23 mouse cellular contexts compared by ENCODE assay signal in the genomic region with DNA sequence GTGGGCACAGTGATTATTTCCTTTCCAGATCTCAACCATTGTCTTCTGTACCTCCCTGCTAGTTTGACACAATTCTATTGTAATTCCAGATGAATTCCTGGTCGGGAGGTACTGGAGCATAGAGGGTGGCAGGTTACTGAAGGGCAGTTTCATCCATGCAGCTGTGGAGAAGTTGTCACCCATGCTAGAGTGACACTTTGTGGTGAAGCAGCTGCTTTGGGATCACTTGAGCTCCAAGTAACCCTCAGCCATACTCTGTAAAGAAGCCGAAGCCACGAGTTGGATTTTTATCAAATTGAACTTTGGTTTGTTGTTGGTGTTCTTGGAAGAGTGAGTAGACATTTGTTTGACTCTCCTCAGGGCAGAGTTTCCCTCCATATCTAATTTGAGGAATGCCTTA. TPM values are rescaled to one million over a fixed set of nuclear protein-coding genes. Genes with fewer than 3 reads are reported as not detected.
DNase-seq lines count a peak whose midpoint lies in the region; ATAC-seq and TF ChIP-seq lines count a peak whose summit lies in the region.
"Had no signal": no experiment of that assay in that cellular context is flagged by ENCODE, and none has a peak within 500 bp of the region (broad histone marks: within the 10 kb centered on the region; RNA-seq: fewer than 3 reads in every experiment).

No protein-coding gene starts in this region.

- H3K27ac ChIP-seq in intestine, embryonic 15.5 days: no peak overlapping the region
- H3K27ac ChIP-seq in intestine, postnatal 0 days (ENCODE audit: low read depth, low read length): no peak overlapping the region
- H3K27ac ChIP-seq: embryonic facial prominence, embryonic 10.5 days; embryonic facial prominence, embryonic 12.5 days; forebrain, embryonic 10.5 days; forebrain, embryonic 12.5 days had no signal

- no peak overlapping the region for H3K4me3 ChIP-seq in intestine, embryonic 15.5 days (replicated peaks)
- H3K4me3 ChIP-seq in intestine, postnatal 0 days (ENCODE audit: low read depth, low read length): no peak overlapping the region
- H3K4me3 ChIP-seq: embryonic facial prominence, embryonic 10.5 days; embryonic facial prominence, embryonic 12.5 days; erythroblast, embryonic 14.5 days; forebrain, embryonic 10.5 days; forebrain, embryonic 12.5 days had no signal

- ATAC-seq in intestine, embryonic 15.5 days: 0 out of 2 replicates have a peak, but pooled peaks have one; percentile 12
- ATAC-seq in intestine, postnatal 0 days: 0 out of 2 replicates have a peak, but pooled peaks have one; percentile 16
- ATAC-seq in erythroblast, adult 5-6 weeks (replicated peaks; ENCODE audit: low FRiP score, poor library complexity, severe bottlenecking): no peak
- ATAC-seq: activated CD4-positive, CD25-positive, alpha-beta regulatory T cell, adult 4 months; forebrain, embryonic 14.5 days; forebrain, embryonic 16.5 days had no signal

- no peak overlapping the region for H3K9ac ChIP-seq in intestine, embryonic 15.5 days
- H3K9ac ChIP-seq in intestine, postnatal 0 days (ENCODE audit: low read depth, low read length): no peak overlapping the region
- H3K9ac ChIP-seq: embryonic facial prominence, embryonic 12.5 days; forebrain, embryonic 12.5 days had no signal

- H3K36me3 ChIP-seq in intestine, embryonic 15.5 days: no peaks in the 10 kb centered on the region
- no peaks in the 10 kb centered on the region for H3K36me3 ChIP-seq in intestine, postnatal 0 days (ENCODE audit: control insufficient read depth, insufficient read depth)
- H3K36me3 ChIP-seq: embryonic facial prominence, embryonic 10.5 days; embryonic facial prominence, embryonic 12.5 days; forebrain, embryonic 10.5 days; forebrain, embryonic 12.5 days had no signal

- no peaks in the 10 kb centered on the region for H3K4me1 ChIP-seq in intestine, embryonic 15.5 days (replicated peaks)
- H3K4me1 ChIP-seq in intestine, postnatal 0 days (replicated peaks; ENCODE audit: control insufficient read depth, insufficient read depth, low read length): no peaks in the 10 kb centered on the region
- H3K4me1 ChIP-seq: embryonic facial prominence, embryonic 10.5 days; embryonic facial prominence, embryonic 12.5 days; forebrain, embryonic 10.5 days; forebrain, embryonic 12.5 days had no signal

- no peak for TF ChIP-seq CTCF in intestine, postnatal 0 days (IDR thresholded peaks at IDR 0.05; ENCODE audit: low read depth)

- no peak overlapping the region for H3K4me2 ChIP-seq in intestine, embryonic 15.5 days (replicated peaks)
- no peak overlapping the region for H3K4me2 ChIP-seq in intestine, postnatal 0 days (replicated peaks; ENCODE audit: low read depth)
- H3K4me2 ChIP-seq: embryonic facial prominence, embryonic 12.5 days; forebrain, embryonic 12.5 days had no signal

- 55% methylated on average over 3 of the region's 3 CpGs for WGBS in intestine, embryonic 15.5 days
- 52% methylated on average over 3 of the region's 3 CpGs for WGBS in intestine, postnatal 0 days

- H3K27me3 ChIP-seq in intestine, embryonic 15.5 days (replicated peaks): no peaks in the 10 kb centered on the region
- no peaks in the 10 kb centered on the region for H3K27me3 ChIP-seq in intestine, postnatal 0 days (replicated peaks; ENCODE audit: control insufficient read depth, insufficient read depth, low read length)
- H3K27me3 ChIP-seq: embryonic facial prominence, embryonic 12.5 days; forebrain, embryonic 12.5 days had no signal

- peak; percentile 12 for DNase-seq in ZHBTc4 (ENCODE audit: low read depth, low spot score)
- peak; percentile 9 for DNase-seq in yolk sac, embryonic 10.5 days (ENCODE audit: low spot score)
- no peak for DNase-seq in urinary bladder, adult 18-20 months (ENCODE audit: low spot score in 2 of 2)
- DNase-seq in heart, adult 8-10 months (ENCODE audit: low spot score): no peak
- DNase-seq: adrenal gland, adult 8-10 months; adrenal gland, postnatal 14 days; adrenal gland, postnatal 36 days; cerebellum, adult 11-12 months; cerebellum, adult 2 months; cerebellum, adult 9-10 months; cerebellum, postnatal 10 days; cerebellum, postnatal 25 days had no signal

- H3K9me3 ChIP-seq in intestine, embryonic 15.5 days: no peaks in the 10 kb centered on the region
- no peaks in the 10 kb centered on the region for H3K9me3 ChIP-seq in intestine, postnatal 0 days (ENCODE audit: control insufficient read depth)
- H3K9me3 ChIP-seq: embryonic facial prominence, embryonic 10.5 days; embryonic facial prominence, embryonic 12.5 days; forebrain, embryonic 10.5 days; forebrain, embryonic 12.5 days had no signal

RNA-seq across cellular contexts. Expression of gene Mtm1, which starts 17.6 kb away (rescaled TPM):
- polyA plus RNA-seq in intestine, embryonic 15.5 days (2015; fragmentation: Nextera tagmentation; extraction: Ambion mirVana): 10.0 and 11.0 TPM in 2 replicates
- polyA plus RNA-seq in intestine, postnatal 0 days (2015; fragmentation: Nextera tagmentation; extraction: Ambion mirVana): 17.8 and 18.0 TPM in 2 replicates
- total RNA-seq in erythroblast, adult 5-6 weeks (2015; ENCODE audit: low replicate concordance): 9.6 and 9.8 TPM in 2 replicates
- total RNA-seq in erythroblast, adult 5-6 weeks (2017; ENCODE audit: low replicate concordance): 6.8 and 16.2 TPM in 2 replicates
- total RNA-seq in heart, adult 8-10 months (2022): 10 to 100 TPM; 14.8 to 17.8 (median 17.2) TPM
- polyA plus RNA-seq: erythroblast, embryonic 14.5 days had no signal

Comparison
In these comparisons a context has a peak if more than half of its experiments do, and no peak if none do; other contexts are left out.
1. DNase-seq: peak in ZHBTc4 (single experiment) and yolk sac, embryonic 10.5 days (single experiment); none in urinary bladder, adult 18-20 months (0 of 2) and heart, adult 8-10 months (single experiment).